Mouse (Mus musculus) E14TG2a.4 (cell line): Measurements from ENCODE around the gene Itgb5.

Source experiments
- CTCF ChIP-seq: conservative IDR thresholded peaks from 2 replicates; pipeline ENCODE4 v1.5.1; 2014; ENCODE audit warnings: low read length
- POU5F1 ChIP-seq: IDR thresholded peaks from 2 replicates; pipeline ENCODE4 v1.6.1; 2014; ENCODE audit warnings: low read length, borderline replicate concordance

- TF ChIP-seq CTCF = no peak
- no peak for TF ChIP-seq POU5F1
These were observed 23.8 kb downstream of the Itgb5 start for GRCm38 (mm10) chr16:33853271-33853670.
